ENCODE assay signal across 23 mouse cellular contexts in genomic region chr1:93362661-93363060, GRCm38 (mm10). TPM values are rescaled to one million over a fixed set of nuclear protein-coding genes. Genes with fewer than 3 reads are reported as not detected.
DNase-seq lines count a peak whose midpoint lies in the region.
"Had no signal": no experiment of that assay in that cellular context is flagged by ENCODE, and none has a peak within 500 bp of the region (broad histone marks: within the 10 kb centered on the region; RNA-seq: fewer than 3 reads in every experiment).

No protein-coding gene starts in this region.

- peak; percentile 37 for DNase-seq in adrenal gland, adult 2 months
- no peak for DNase-seq in adrenal gland, adult 18-20 months (ENCODE audit: low spot score in 2 of 2)
- peak; percentile 4 to 14 for DNase-seq in frontal cortex, postnatal 36 days (ENCODE audit: low spot score in 2 of 2)
- DNase-seq in frontal cortex, postnatal 25 days (ENCODE audit: low spot score in 2 of 2): no peak
- DNase-seq in brain, adult 2 months (ENCODE audit: low read depth, low spot score): peak; percentile 43
- no peak for DNase-seq in thymus, postnatal 36 days
- DNase-seq: B cell, adult 2 months; cerebellum, adult 11 months; cerebellum, adult 2 months; cerebellum, adult 9-11 months; cerebellum, postnatal 25 days; forebrain, postnatal 0 days; gastrocnemius, postnatal 25 days; heart, adult 18-20 months; heart, postnatal 10 days; heart, postnatal 36 days; kidney, adult 11 months; kidney, adult 8-10 months had no signal

RNA-seq across cellular contexts. Expression of gene Ano7, which starts 11.1 kb away (rescaled TPM):
- total RNA-seq in adrenal gland, adult 2 months (2021): not detected
- polyA plus RNA-seq in adrenal gland, adult 2 months (2012; rRNA removed): 0.07 and 0.21 TPM in 2 replicates
- total RNA-seq in adrenal gland, adult 18-20 months (2021): not detected
- total RNA-seq: gastrocnemius, adult 8-10 months; gastrocnemius, postnatal 25 days; heart, adult 18-20 months; heart, postnatal 10 days; heart, postnatal 36 days had no signal
- polyA plus RNA-seq: forebrain, embryonic 11.5 days; forebrain, embryonic 14.5 days; G1E; Patski had no signal

RNA-seq across cellular contexts. Expression of gene Pask, which starts 19.4 kb away (rescaled TPM):
- 1 to 10 TPM; 2.3 to 5.9 TPM for total RNA-seq in adrenal gland, adult 2 months (2021)
- 0.85 and 1.7 TPM in 2 replicates for polyA plus RNA-seq in adrenal gland, adult 2 months (2012; rRNA removed)
- 1 to 10 TPM; 2.7 to 3.6 TPM for total RNA-seq in adrenal gland, adult 18-20 months (2021)

RNA-seq across cellular contexts. Expression of gene Ppp1r7, which starts 20.0 kb away (rescaled TPM):
- 10 to 100 TPM; 18.2 to 24.0 TPM for total RNA-seq in adrenal gland, adult 2 months (2021)
- polyA plus RNA-seq in adrenal gland, adult 2 months (2012; rRNA removed): 2.2 and 2.5 TPM in 2 replicates
- 10 to 100 TPM; 20.4 to 28.5 TPM for total RNA-seq in adrenal gland, adult 18-20 months (2021)

RNA-seq across cellular contexts. Expression of gene Mterf4, which starts 56.9 kb away (rescaled TPM):
- 10 to 100 TPM; 25.8 to 28.7 TPM for total RNA-seq in adrenal gland, adult 2 months (2021)
- 7.2 and 9.0 TPM in 2 replicates for polyA plus RNA-seq in adrenal gland, adult 2 months (2012; rRNA removed)
- 10 to 100 TPM; 23.1 to 23.3 TPM for total RNA-seq in adrenal gland, adult 18-20 months (2021)

Comparison
In these comparisons a context has a peak if more than half of its experiments do, and no peak if none do; other contexts are left out.
1. DNase-seq: peak in adrenal gland, adult 2 months (single experiment), frontal cortex, postnatal 36 days (2 of 2) and brain, adult 2 months (single experiment); none in adrenal gland, adult 18-20 months (0 of 2), frontal cortex, postnatal 25 days (0 of 2) and thymus, postnatal 36 days (0 of 2).